Mouse (Mus musculus): ENCODE results near the gene Idh2.
"Not testable (repeated sequence)": the region's sequence is repeated elsewhere in the genome, so short reads cannot be mapped to it uniquely, and the experiment has no call there.

Gene Idh2

GRCm38 (mm10) chr7:80115224-80115590 is at the start of gene Idh2:
TSS of gene Idh2 (minus strand) at chr7:80115392.
- DNase-seq (ENCODE audit: low read depth, low spot score), result peak; percentile 81

GRCm38 (mm10) chr7:80160945-80161306 is 45.7 kb upstream of the Idh2 start:
- DNase-seq (ENCODE audit: low read depth, low spot score), result peak; percentile 28

GRCm38 (mm10) chr7:80160293-80160944 is 45.2 kb upstream of the Idh2 start:
- DNase-seq (ENCODE audit: low read depth, low spot score), result no peak

GRCm38 (mm10) chr7:80158496-80159268 is 43.5 kb upstream of the Idh2 start:
- no peak for DNase-seq (ENCODE audit: low read depth, low spot score)

- DNase-seq (ENCODE audit: low read depth, low spot score), result peak; percentile 47
These were observed 41.6 kb upstream of the Idh2 start for GRCm38 (mm10) chr7:80156711-80157227.

GRCm38 (mm10) chr7:80154689-80155088 is 39.5 kb upstream of the Idh2 start:
- DNase-seq (ENCODE audit: low read depth, low spot score), result no peak

GRCm38 (mm10) chr7:80152756-80153155 is 37.6 kb upstream of the Idh2 start:
- no peak for DNase-seq (ENCODE audit: low read depth, low spot score)

- no peak for DNase-seq (ENCODE audit: low read depth, low spot score)
These were observed 37.0 kb upstream of the Idh2 start for GRCm38 (mm10) chr7:80152152-80152551.

GRCm38 (mm10) chr7:80149356-80149755 is 34.2 kb upstream of the Idh2 start:
- DNase-seq (ENCODE audit: low read depth, low spot score), result no peak

GRCm38 (mm10) chr7:80146077-80146476 is 30.9 kb upstream of the Idh2 start:
- DNase-seq (ENCODE audit: low read depth, low spot score), result no peak

GRCm38 (mm10) chr7:80144695-80145094 is 29.5 kb upstream of the Idh2 start:
- no peak for DNase-seq (ENCODE audit: low read depth, low spot score)

- no peak for DNase-seq (ENCODE audit: low read depth, low spot score)
These were observed 28.4 kb upstream of the Idh2 start for GRCm38 (mm10) chr7:80143331-80144273.

GRCm38 (mm10) chr7:80140815-80141214 is 25.6 kb upstream of the Idh2 start:
- DNase-seq (ENCODE audit: low read depth, low spot score), result peak; percentile 82

GRCm38 (mm10) chr7:80138375-80138774 is 23.2 kb upstream of the Idh2 start:
- no peak for DNase-seq (ENCODE audit: low read depth, low spot score)

- no peak for DNase-seq (ENCODE audit: low read depth, low spot score)
These were observed 20.0 kb upstream of the Idh2 start for GRCm38 (mm10) chr7:80135173-80135532.

- peak; percentile 74 for DNase-seq (ENCODE audit: low read depth, low spot score)
These were observed 19.4 kb upstream of the Idh2 start for GRCm38 (mm10) chr7:80134454-80135172.

GRCm38 (mm10) chr7:80132541-80132940 is 17.3 kb upstream of the Idh2 start:
- DNase-seq (ENCODE audit: low read depth, low spot score), result peak; percentile 77

- not testable (repeated sequence) for DNase-seq (ENCODE audit: low read depth, low spot score)
These were observed 16.1 kb upstream of the Idh2 start for GRCm38 (mm10) chr7:80131315-80131714.

- DNase-seq (ENCODE audit: low read depth, low spot score), result no peak
These were observed 15.3 kb upstream of the Idh2 start for GRCm38 (mm10) chr7:80130344-80131055.

GRCm38 (mm10) chr7:80129278-80129677 is 14.1 kb upstream of the Idh2 start:
- peak; percentile 72 for DNase-seq (ENCODE audit: low read depth, low spot score)

GRCm38 (mm10) chr7:80123672-80124071 is 8.5 kb upstream of the Idh2 start:
- no peak for DNase-seq (ENCODE audit: low read depth, low spot score)
